Mouse (Mus musculus) forebrain, embryonic 15.5 days (tissue): ENCODE measurements around the gene Mfsd14a. TPM values are rescaled to one million over a fixed set of nuclear protein-coding genes. Genes with fewer than 3 reads are reported as not detected.

Experiments
- ATAC-seq: fragments of 200-750 bp; cut with Nextera tagmentation; replicated peaks from 2 replicates; pipeline ENCODE4 v1.8.0; 2017; ENCODE audit warnings: mild to moderate bottlenecking, moderate TSS enrichment, moderate library complexity
- H3K27ac ChIP-seq: fragments of 300-500 bp; sonication (generic); replicated peaks from 2 replicates; pipeline ENCODE4 v1.5.1; 2015; ENCODE audit warnings: mild to moderate bottlenecking, inconsistent platforms
- H3K27me3 ChIP-seq: fragments of 300-500 bp; sonication (generic); 2 replicates; pipeline ENCODE4 v1.6.1; 2015; ENCODE audit warnings: inconsistent platforms
- H3K36me3 ChIP-seq: fragments of 300-500 bp; sonication (generic); 2 replicates; pipeline ENCODE4 v1.6.1; 2015; ENCODE audit warnings: mild to moderate bottlenecking, inconsistent platforms
- H3K4me1 ChIP-seq: fragments of 300-500 bp; sonication (generic); 2 replicates; pipeline ENCODE4 v1.6.1; 2015; ENCODE audit warnings: inconsistent platforms
- H3K4me2 ChIP-seq: fragments of 300-500 bp; sonication (generic); replicated peaks from 2 replicates; pipeline ENCODE4 v1.6.1; 2015; ENCODE audit warnings: mild to moderate bottlenecking, inconsistent platforms
- H3K4me3 ChIP-seq: fragments of 300-500 bp; sonication (generic); 2 replicates; pipeline ENCODE4 v1.5.1; 2015; ENCODE audit warnings: mild to moderate bottlenecking, inconsistent platforms
- H3K9ac ChIP-seq: fragments of 300-500 bp; sonication (generic); replicated peaks from 2 replicates; pipeline ENCODE4 v1.6.1; 2015; ENCODE audit warnings: mild to moderate bottlenecking, inconsistent platforms
- H3K9me3 ChIP-seq: fragments of 300-500 bp; sonication (generic); 2 replicates; pipeline ENCODE4 v1.6.1; 2016; ENCODE audit warnings: inconsistent platforms
- WGBS: fragments of 180-500 bp; shearing (Covaris S2); methylation state at CpG from one replicate; pipeline ENCODE4 v1.1.7; 2015; ENCODE audit warnings: mixed read lengths; 5-methylcytosine and 5-hydroxymethylcytosine counted together
- polyA plus RNA-seq: library from polyadenylated mRNA; unstranded; fragments of >200 nt; fragmentation: Nextera tagmentation; extraction: Ambion mirVana; gene quantifications from 2 replicates; pipeline ENCODE4 v1.2.1, GENCODE M21; 2015

Mfsd14a gene
- polyA plus RNA-seq, 1 experiment from 2014 or later = 73.8 TPM

GRCm38 (mm10) chr3:116646387-116646786, 16.1 kb downstream of the Mfsd14a start:
- 85% methylated on average over 1 of the region's 1 CpGs for WGBS
- Histone ChIP-seq H3K9ac (no peak overlapping the region), H3K27ac (no peak overlapping the region), H3K9me3 (no peaks in the 10 kb centered on the region), H3K27me3 (no peaks in the 10 kb centered on the region), H3K4me3 (no peak overlapping the region), H3K4me1 (no peaks in the 10 kb centered on the region), H3K36me3 (peaks cover 48% of the 10 kb centered on the region), H3K4me2 (no peak overlapping the region)
- no peak for ATAC-seq

DNA sequence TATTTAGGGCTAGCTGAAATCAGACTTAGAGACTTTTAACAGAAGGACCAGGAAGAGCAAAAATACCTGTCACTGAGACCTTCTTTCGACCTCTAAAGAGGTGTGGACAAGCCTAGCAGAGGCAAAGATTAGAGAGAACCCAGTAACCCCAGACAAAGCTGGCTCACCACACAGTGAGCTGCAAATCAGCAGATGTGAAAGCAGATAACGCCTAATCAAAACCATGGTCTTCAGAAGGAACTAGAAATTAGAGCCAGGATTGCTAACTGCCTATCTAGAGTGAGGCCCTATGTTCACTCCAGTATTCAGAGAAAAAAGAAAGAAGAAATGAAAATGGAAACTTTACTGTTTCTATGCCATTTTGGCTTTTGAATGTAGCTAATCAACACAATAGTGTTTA, 20.1 kb downstream of the Mfsd14a start:
- WGBS = 98% methylated on average over 2 of the region's 2 CpGs
- H3K36me3 ChIP-seq = peaks cover 82% of the 10 kb centered on the region
- no peak for ATAC-seq
- H3K4me3 ChIP-seq = no peak overlapping the region
- no peak overlapping the region for H3K27ac ChIP-seq
- H3K9ac ChIP-seq = no peak overlapping the region
- no peaks in the 10 kb centered on the region for H3K4me1 ChIP-seq
- H3K9me3 ChIP-seq = no peaks in the 10 kb centered on the region
- H3K4me2 ChIP-seq = no peak overlapping the region
- H3K27me3 ChIP-seq = no peaks in the 10 kb centered on the region

DNA sequence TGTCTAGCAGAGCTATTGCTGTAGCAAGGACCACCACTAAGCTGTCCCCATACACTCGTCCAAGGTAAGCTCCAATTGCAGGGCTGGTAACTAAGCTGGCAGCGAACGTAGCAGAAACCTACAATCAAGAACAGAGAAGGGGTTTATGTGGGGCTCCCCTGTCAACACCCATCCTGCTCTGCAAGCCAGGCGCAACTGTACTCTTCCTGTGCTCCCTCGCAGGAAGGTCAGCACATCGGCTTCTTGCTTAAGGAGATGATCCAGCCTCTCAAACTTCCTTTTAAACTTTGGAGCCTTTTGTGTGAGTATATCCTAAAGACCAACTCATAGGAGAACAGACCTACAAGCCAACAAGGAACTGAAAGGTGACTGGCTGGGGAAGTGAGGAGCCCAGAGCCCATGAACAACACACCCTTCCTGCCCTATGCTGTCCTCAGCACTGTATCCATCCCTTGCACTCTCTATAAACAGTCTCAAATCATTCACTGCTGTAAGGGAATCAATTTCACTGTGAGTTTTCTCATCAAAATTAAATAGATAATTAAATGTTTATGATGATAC, 20.6 kb downstream of the Mfsd14a start:
- no peak overlapping the region for H3K9ac ChIP-seq
- H3K4me2 ChIP-seq = no peak overlapping the region
- H3K36me3 ChIP-seq = peaks cover 85% of the 10 kb centered on the region
- WGBS = 94% methylated on average over 6 of the region's 6 CpGs
- ATAC-seq = no peak
- no peaks in the 10 kb centered on the region for H3K9me3 ChIP-seq
- no peak overlapping the region for H3K27ac ChIP-seq
- no peaks in the 10 kb centered on the region for H3K27me3 ChIP-seq
- no peaks in the 10 kb centered on the region for H3K4me1 ChIP-seq
- no peak overlapping the region for H3K4me3 ChIP-seq

GRCm38 (mm10) chr3:116640024-116640423, 22.5 kb downstream of the Mfsd14a start:
- H3K4me2 ChIP-seq = no peak overlapping the region
- no peak overlapping the region for H3K4me3 ChIP-seq
- H3K36me3 ChIP-seq = peaks cover 86% of the 10 kb centered on the region
- WGBS = 90% methylated on average over 1 of the region's 1 CpGs
- no peaks in the 10 kb centered on the region for H3K27me3 ChIP-seq
- H3K9ac ChIP-seq = no peak overlapping the region
- no peaks in the 10 kb centered on the region for H3K4me1 ChIP-seq
- no peak for ATAC-seq
- no peak overlapping the region for H3K27ac ChIP-seq
- H3K9me3 ChIP-seq = no peaks in the 10 kb centered on the region

DNA sequence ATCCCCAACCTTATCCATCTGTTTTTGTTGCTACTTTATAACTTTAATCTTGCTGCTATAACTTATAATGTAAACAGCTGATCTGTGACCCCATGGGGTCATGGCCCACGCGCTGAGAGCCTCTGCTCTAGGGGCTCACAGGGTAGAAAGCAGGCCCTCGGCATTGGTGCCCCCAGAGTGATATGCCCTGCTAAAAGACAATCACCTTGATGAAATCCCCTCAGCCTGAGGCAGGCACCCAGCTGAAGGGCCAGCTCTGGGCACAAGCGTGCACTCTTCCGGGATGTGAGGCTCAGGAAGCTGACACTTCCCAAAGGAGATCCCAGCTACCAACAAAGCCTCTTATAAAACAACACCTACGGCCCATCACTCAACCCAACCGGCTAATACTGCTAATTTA, 23.9 kb downstream of the Mfsd14a start:
- Histone ChIP-seq H3K9ac (no peak overlapping the region), H3K27me3 (no peaks in the 10 kb centered on the region), H3K4me2 (no peak overlapping the region), H3K36me3 (peaks cover 90% of the 10 kb centered on the region), H3K9me3 (no peaks in the 10 kb centered on the region), H3K4me3 (no peak overlapping the region), H3K27ac (no peak overlapping the region), H3K4me1 (no peaks in the 10 kb centered on the region)
- WGBS = 90% methylated on average over 7 of the region's 7 CpGs
- no peak for ATAC-seq

GRCm38 (mm10) chr3:116637693-116638476, 24.6 kb downstream of the Mfsd14a start:
- Histone ChIP-seq H3K27me3 (no peaks in the 10 kb centered on the region), H3K36me3 (peaks cover 91% of the 10 kb centered on the region), H3K27ac (no peak overlapping the region), H3K4me2 (no peak overlapping the region), H3K9me3 (no peaks in the 10 kb centered on the region), H3K4me1 (no peaks in the 10 kb centered on the region), H3K9ac (no peak overlapping the region), H3K4me3 (no peak overlapping the region)
- no peak for ATAC-seq
- WGBS = 86% methylated on average over 9 of the region's 9 CpGs

DNA sequence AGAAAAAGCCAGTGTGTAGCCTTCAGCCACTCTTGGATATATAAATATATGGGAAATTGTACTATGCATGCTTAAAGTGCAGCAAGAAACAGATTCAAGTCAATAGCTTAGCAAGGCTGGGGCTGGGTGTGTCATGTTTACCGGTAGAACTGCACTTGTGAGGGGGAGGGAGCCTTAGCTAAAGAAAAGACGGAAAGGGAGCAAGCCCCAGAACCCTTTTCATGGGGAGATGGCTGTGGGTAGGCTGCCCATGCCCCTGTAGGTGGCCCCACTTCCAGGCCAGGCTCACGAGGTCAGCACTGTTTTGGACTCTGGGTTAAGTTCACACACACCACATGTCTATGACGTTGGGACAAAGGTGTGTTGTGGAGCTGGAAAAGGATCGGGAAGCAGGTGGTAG, 26.7 kb downstream of the Mfsd14a start:
- no peak for ATAC-seq
- WGBS = 61% methylated on average over 5 of the region's 5 CpGs
- no peak overlapping the region for H3K4me3 ChIP-seq
- no peaks in the 10 kb centered on the region for H3K9me3 ChIP-seq
- H3K4me1 ChIP-seq = no peaks in the 10 kb centered on the region
- H3K36me3 ChIP-seq = peaks cover 84% of the 10 kb centered on the region
- no peak overlapping the region; the same call in 1 of the 2 replicates for H3K27ac ChIP-seq
- H3K27me3 ChIP-seq = no peaks in the 10 kb centered on the region
- no peak overlapping the region for H3K4me2 ChIP-seq
- no peak overlapping the region for H3K9ac ChIP-seq

DNA sequence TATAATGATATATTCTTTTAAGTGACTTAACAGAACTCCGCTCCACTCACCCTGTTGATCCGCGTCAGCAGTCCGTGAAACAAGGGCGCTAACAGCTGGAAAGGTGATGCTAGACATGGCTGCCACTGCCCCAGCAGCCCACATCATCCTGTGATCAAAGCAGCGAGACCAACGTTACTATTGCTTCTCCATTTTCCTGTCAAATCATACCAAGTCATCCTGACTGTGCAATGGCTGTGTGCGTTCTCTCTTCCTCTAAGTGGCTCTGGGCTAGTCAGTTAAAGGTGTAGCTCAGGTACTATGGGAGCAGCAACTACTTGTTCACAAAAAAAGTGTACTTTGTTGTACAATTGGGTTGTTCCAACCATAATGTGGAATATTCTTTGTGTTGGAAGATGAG, 27.6 kb downstream of the Mfsd14a start:
- H3K4me3 ChIP-seq = no peak overlapping the region
- no peak overlapping the region for H3K4me2 ChIP-seq
- no peak overlapping the region for H3K27ac ChIP-seq
- no peaks in the 10 kb centered on the region for H3K9me3 ChIP-seq
- no peaks in the 10 kb centered on the region for H3K4me1 ChIP-seq
- WGBS = 96% methylated on average over 8 of the region's 8 CpGs
- no peak overlapping the region for H3K9ac ChIP-seq
- no peak for ATAC-seq
- H3K36me3 ChIP-seq = peaks cover 76% of the 10 kb centered on the region
- no peaks in the 10 kb centered on the region for H3K27me3 ChIP-seq

DNA sequence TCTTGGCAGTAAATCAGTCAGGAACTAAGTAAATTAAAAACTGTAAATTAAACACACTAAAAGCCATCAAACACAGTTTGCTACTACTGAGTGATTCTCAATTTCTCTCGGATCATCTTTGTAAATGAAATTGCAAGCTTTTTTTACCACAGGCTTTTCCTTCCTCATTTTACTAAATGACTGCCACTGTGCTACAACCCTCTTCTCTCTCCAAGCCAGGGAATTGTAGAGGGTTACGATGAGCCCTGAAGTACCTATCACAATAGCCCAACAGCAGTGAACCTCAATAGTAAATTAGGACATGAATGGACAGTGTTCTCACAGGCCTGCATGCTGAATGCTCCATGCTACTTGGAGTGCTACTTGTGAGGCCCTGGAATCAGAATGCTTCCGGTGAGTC, 28.4 kb downstream of the Mfsd14a start:
- no peak for ATAC-seq
- no peaks in the 10 kb centered on the region for H3K4me1 ChIP-seq
- H3K27ac ChIP-seq = no peak overlapping the region
- H3K27me3 ChIP-seq = no peaks in the 10 kb centered on the region
- peaks cover 68% of the 10 kb centered on the region for H3K36me3 ChIP-seq
- H3K4me3 ChIP-seq = no peak overlapping the region
- WGBS = 85% methylated on average over 3 of the region's 3 CpGs
- H3K9me3 ChIP-seq = no peaks in the 10 kb centered on the region
- no peak overlapping the region for H3K4me2 ChIP-seq
- H3K9ac ChIP-seq = no peak overlapping the region

- H3K9me3 ChIP-seq = no peaks in the 10 kb centered on the region
- peaks cover 62% of the 10 kb centered on the region for H3K36me3 ChIP-seq
- H3K9ac ChIP-seq = no peak overlapping the region
- no peak for ATAC-seq
- H3K27me3 ChIP-seq = no peaks in the 10 kb centered on the region
- 90% methylated on average over 3 of the region's 3 CpGs for WGBS
- H3K4me3 ChIP-seq = no peak overlapping the region
- H3K4me2 ChIP-seq = no peak overlapping the region
- H3K4me1 ChIP-seq = no peaks in the 10 kb centered on the region
- no peak overlapping the region for H3K27ac ChIP-seq
Observed at GRCm38 (mm10) chr3:116632971-116633370, 29.5 kb downstream of the Mfsd14a start.

DNA sequence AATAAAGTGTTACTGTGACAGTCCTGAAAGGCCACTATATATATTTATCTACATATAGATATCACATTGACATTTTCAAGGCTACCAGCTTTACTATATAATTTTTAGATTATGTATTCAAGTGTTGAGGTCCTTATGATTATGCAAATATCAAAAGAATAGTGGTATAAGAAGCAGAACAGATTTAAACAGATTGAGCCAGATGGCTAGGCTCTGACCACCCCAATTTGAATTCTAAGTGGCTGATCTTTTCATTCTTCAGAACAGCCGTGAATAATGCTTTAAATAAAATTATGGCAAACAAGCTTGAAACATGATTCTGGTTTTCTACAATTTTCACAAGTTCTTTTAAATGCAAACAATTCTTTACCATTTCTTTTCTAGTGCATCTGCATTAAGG, 31.0 kb downstream of the Mfsd14a start:
- ATAC-seq = no peak
- peaks cover 49% of the 10 kb centered on the region for H3K36me3 ChIP-seq
- peak overlapping the region; percentile 32; the same call in 1 of the 2 replicates for H3K27ac ChIP-seq
- no peaks in the 10 kb centered on the region for H3K4me1 ChIP-seq
- no peaks in the 10 kb centered on the region for H3K9me3 ChIP-seq
- no peak overlapping the region for H3K4me3 ChIP-seq
- no peak overlapping the region for H3K9ac ChIP-seq
- H3K27me3 ChIP-seq = no peaks in the 10 kb centered on the region
- 49% methylated on average over 1 of the region's 1 CpGs for WGBS
- no peak overlapping the region for H3K4me2 ChIP-seq

GRCm38 (mm10) chr3:116622641-116623040, 39.8 kb downstream of the Mfsd14a start:
- no peak for ATAC-seq
- H3K9ac ChIP-seq = no peak overlapping the region
- H3K4me3 ChIP-seq = no peak overlapping the region
- no peak overlapping the region for H3K4me2 ChIP-seq
- WGBS = 96% methylated on average over 7 of the region's 7 CpGs
- H3K9me3 ChIP-seq = no peaks in the 10 kb centered on the region
- no peak overlapping the region for H3K27ac ChIP-seq
- H3K36me3 ChIP-seq = peaks cover 24% of the 10 kb centered on the region
- H3K27me3 ChIP-seq = no peaks in the 10 kb centered on the region
- no peaks in the 10 kb centered on the region for H3K4me1 ChIP-seq
